8 mouse cellular contexts compared by ENCODE assay signal in the genomic region with DNA sequence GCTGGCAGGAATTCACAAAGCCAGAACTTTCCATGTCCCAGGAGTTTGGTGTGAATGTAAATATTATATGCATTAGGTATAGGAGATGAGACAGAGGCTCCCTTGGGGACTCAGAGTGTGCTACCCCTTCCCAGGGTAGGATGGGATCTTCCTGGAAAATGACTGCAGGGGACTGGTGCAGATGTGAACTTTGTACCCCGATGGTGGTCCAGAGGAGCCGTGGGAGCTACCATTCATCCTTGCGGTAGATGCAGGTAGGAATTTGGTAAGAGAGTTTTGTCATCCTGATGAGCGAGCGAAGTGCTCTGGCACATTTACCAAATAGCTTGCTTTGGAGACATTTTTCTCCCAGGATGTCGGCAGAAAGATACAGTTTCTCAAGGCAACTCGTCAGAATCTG. TPM values are rescaled to one million over a fixed set of nuclear protein-coding genes. Genes with fewer than 3 reads are reported as not detected.
DNase-seq lines count a peak whose midpoint lies in the region; ATAC-seq and TF ChIP-seq lines count a peak whose summit lies in the region.
"Had no signal": no experiment of that assay in that cellular context is flagged by ENCODE, and none has a peak within 500 bp of the region (broad histone marks: within the 10 kb centered on the region; RNA-seq: fewer than 3 reads in every experiment).

No protein-coding gene starts in this region.

- ATAC-seq in hindbrain, embryonic 13.5 days (ENCODE audit: low FRiP score), result no peak
- no peak for ATAC-seq in midbrain, embryonic 13.5 days
- no peak for ATAC-seq in midbrain, embryonic 11.5 days (ENCODE audit: low FRiP score)
- no peak for ATAC-seq in hindbrain, embryonic 15.5 days (ENCODE audit: low FRiP score, low read depth)

- H3K4me1 ChIP-seq in hindbrain, embryonic 13.5 days (replicated peaks), result peaks cover 68% of the 10 kb centered on the region
- peaks cover 18% of the 10 kb centered on the region for H3K4me1 ChIP-seq in hindbrain, embryonic 10.5 days (replicated peaks)
- peaks cover 68% of the 10 kb centered on the region for H3K4me1 ChIP-seq in midbrain, embryonic 13.5 days (replicated peaks)
- peaks cover 13% of the 10 kb centered on the region for H3K4me1 ChIP-seq in midbrain, embryonic 11.5 days (ENCODE audit: control insufficient read depth, insufficient read depth, low read length)
- H3K4me1 ChIP-seq in hindbrain, embryonic 15.5 days (replicated peaks), result peaks cover 64% of the 10 kb centered on the region
- peaks cover 34% of the 10 kb centered on the region for H3K4me1 ChIP-seq in small intestine, adult 2 months (ENCODE audit: control insufficient read depth, insufficient read depth, insufficient read length, low read length)

- H3K27ac ChIP-seq in hindbrain, embryonic 13.5 days, result no peak overlapping the region
- H3K27ac ChIP-seq in hindbrain, embryonic 10.5 days, result no peak overlapping the region
- no peak overlapping the region for H3K27ac ChIP-seq in midbrain, embryonic 13.5 days
- no peak overlapping the region for H3K27ac ChIP-seq in midbrain, embryonic 11.5 days (ENCODE audit: low read depth, low read length)
- no peak overlapping the region for H3K27ac ChIP-seq in hindbrain, embryonic 15.5 days (replicated peaks)
- H3K27ac ChIP-seq in small intestine, adult 2 months (ENCODE audit: insufficient read depth, low read depth, low read length), result peak overlapping the region; percentile 83
- H3K27ac ChIP-seq: limb, embryonic 12.5 days had no signal

- WGBS in hindbrain, embryonic 13.5 days, result 81% methylated on average over 7 of the region's 7 CpGs
- 87% methylated on average over 7 of the region's 7 CpGs for WGBS in hindbrain, embryonic 10.5 days
- 90% methylated on average over 7 of the region's 7 CpGs for WGBS in midbrain, embryonic 13.5 days
- WGBS in midbrain, embryonic 11.5 days, result 87% methylated on average over 7 of the region's 7 CpGs
- 72% methylated on average over 7 of the region's 7 CpGs for WGBS in hindbrain, embryonic 15.5 days
- WGBS in small intestine, adult 2 months, result 25% methylated on average over 7 of the region's 7 CpGs

- peak overlapping the region; percentile 73 for H3K9ac ChIP-seq in hindbrain, embryonic 13.5 days
- H3K9ac ChIP-seq in midbrain, embryonic 13.5 days (replicated peaks), result peak overlapping the region; percentile 49
- H3K9ac ChIP-seq in midbrain, embryonic 11.5 days (ENCODE audit: low read length), result no peak overlapping the region
- peak overlapping the region; percentile 15 for H3K9ac ChIP-seq in hindbrain, embryonic 15.5 days
- H3K9ac ChIP-seq: limb, embryonic 12.5 days had no signal

- 0 out of 2 replicates have a peak, but pooled peaks cover 4% of the 10 kb centered on the region for H3K36me3 ChIP-seq in hindbrain, embryonic 13.5 days
- no peaks in the 10 kb centered on the region for H3K36me3 ChIP-seq in hindbrain, embryonic 10.5 days
- no peaks in the 10 kb centered on the region; the same call in 1 of the 2 replicates for H3K36me3 ChIP-seq in midbrain, embryonic 13.5 days
- H3K36me3 ChIP-seq in midbrain, embryonic 11.5 days (ENCODE audit: control insufficient read depth, insufficient read depth, low read length), result no peaks in the 10 kb centered on the region
- no peaks in the 10 kb centered on the region for H3K36me3 ChIP-seq in hindbrain, embryonic 15.5 days
- peaks cover 20% of the 10 kb centered on the region for H3K36me3 ChIP-seq in small intestine, adult 2 months (ENCODE audit: control insufficient read depth, insufficient read depth, low read length)

- no peak for DNase-seq in hindbrain, embryonic 10.5 days (ENCODE audit: low spot score)
- DNase-seq in midbrain, embryonic 11.5 days (ENCODE audit: low spot score, missing footprints), result no peak
- no peak for DNase-seq in frontal cortex, postnatal 25 days (ENCODE audit: low spot score in 2 of 2)

- no peak for TF ChIP-seq POLR2A in small intestine, adult 2 months (IDR thresholded peaks at IDR 0.05; ENCODE audit: low read depth, low read length)

- H3K4me2 ChIP-seq in hindbrain, embryonic 13.5 days, result peak overlapping the region; percentile 69
- H3K4me2 ChIP-seq in midbrain, embryonic 13.5 days (replicated peaks), result peak overlapping the region; percentile 74
- no peak overlapping the region for H3K4me2 ChIP-seq in midbrain, embryonic 11.5 days
- peak overlapping the region; percentile 77 for H3K4me2 ChIP-seq in hindbrain, embryonic 15.5 days
- H3K4me2 ChIP-seq: limb, embryonic 12.5 days had no signal

- H3K4me3 ChIP-seq in hindbrain, embryonic 13.5 days, result peak overlapping the region; percentile 88
- no peak overlapping the region for H3K4me3 ChIP-seq in hindbrain, embryonic 10.5 days
- H3K4me3 ChIP-seq in midbrain, embryonic 13.5 days (replicated peaks), result peak overlapping the region; percentile 17
- H3K4me3 ChIP-seq in midbrain, embryonic 11.5 days (ENCODE audit: low read depth, low read length), result no peak overlapping the region
- peak overlapping the region; percentile 82 for H3K4me3 ChIP-seq in hindbrain, embryonic 15.5 days
- H3K4me3 ChIP-seq in small intestine, adult 2 months (ENCODE audit: low read depth, low read length), result peak overlapping the region; percentile 27
- H3K4me3 ChIP-seq: limb, embryonic 12.5 days had no signal

- H3K9me3 ChIP-seq in hindbrain, embryonic 13.5 days, result no peaks in the 10 kb centered on the region
- H3K9me3 ChIP-seq in hindbrain, embryonic 10.5 days, result no peaks in the 10 kb centered on the region
- no peaks in the 10 kb centered on the region for H3K9me3 ChIP-seq in midbrain, embryonic 13.5 days
- H3K9me3 ChIP-seq in midbrain, embryonic 11.5 days (ENCODE audit: control insufficient read depth, low read length), result no peaks in the 10 kb centered on the region
- H3K9me3 ChIP-seq in hindbrain, embryonic 15.5 days, result no peaks in the 10 kb centered on the region
- H3K9me3 ChIP-seq: limb, embryonic 12.5 days had no signal

- peaks cover 48% of the 10 kb centered on the region for H3K27me3 ChIP-seq in hindbrain, embryonic 13.5 days
- peaks cover 99% of the 10 kb centered on the region for H3K27me3 ChIP-seq in hindbrain, embryonic 10.5 days (ENCODE audit: insufficient read depth, poor library complexity, severe bottlenecking)
- H3K27me3 ChIP-seq in midbrain, embryonic 13.5 days, result peaks cover 85% of the 10 kb centered on the region
- peaks cover 92% of the 10 kb centered on the region for H3K27me3 ChIP-seq in midbrain, embryonic 11.5 days (ENCODE audit: control insufficient read depth, insufficient read depth, low read length)
- H3K27me3 ChIP-seq in hindbrain, embryonic 15.5 days, result no peaks in the 10 kb centered on the region
- no peaks in the 10 kb centered on the region for H3K27me3 ChIP-seq in small intestine, adult 2 months (ENCODE audit: control insufficient read depth, insufficient read depth, low read length)

- no peak for TF ChIP-seq CTCF in small intestine, adult 2 months (IDR thresholded peaks at IDR 0.05; ENCODE audit: extremely low read depth, insufficient read length, insufficient replicate concordance, low read depth, low read length)

RNA-seq across cellular contexts. Expression of gene Ppara, which starts 59.7 kb away (rescaled TPM):
- 1.2 and 1.7 TPM in 2 replicates for polyA plus RNA-seq in hindbrain, embryonic 13.5 days (2015; fragmentation: Nextera tagmentation; extraction: Ambion mirVana)
- 0.24 and 0.62 TPM in 2 replicates for polyA plus RNA-seq in hindbrain, embryonic 10.5 days (2016; fragmentation: Nextera tagmentation; extraction: Ambion mirVana)
- polyA plus RNA-seq in midbrain, embryonic 13.5 days (2015; fragmentation: Nextera tagmentation; extraction: Ambion mirVana), result 0.54 and 0.96 TPM in 2 replicates
- 0.62 and 0.92 TPM in 2 replicates for polyA plus RNA-seq in midbrain, embryonic 11.5 days (2014; fragmentation: Nextera tagmentation; extraction: Ambion mirVana)
- polyA plus RNA-seq in hindbrain, embryonic 15.5 days (2015; fragmentation: Nextera tagmentation; extraction: Ambion mirVana), result 1.6 and 2.1 TPM in 2 replicates
- polyA plus RNA-seq in small intestine, adult 2 months (2012; rRNA removed), result 3.7 and 7.2 TPM in 2 replicates

Comparison
In these comparisons a context has a peak if more than half of its experiments do, and no peak if none do; other contexts are left out.
1. H3K4me3 ChIP-seq: peak in hindbrain, embryonic 13.5 days (single experiment), midbrain, embryonic 13.5 days (single experiment), hindbrain, embryonic 15.5 days (single experiment) and small intestine, adult 2 months (single experiment); none in hindbrain, embryonic 10.5 days (single experiment) and midbrain, embryonic 11.5 days (single experiment).